Mouse (Mus musculus) midbrain, embryonic 15.5 days (tissue): ENCODE data around the gene Cfap69. TPM values are rescaled to one million over a fixed set of nuclear protein-coding genes. Genes with fewer than 3 reads are reported as not detected.
A peak's percentile ranks its signal among the peaks of the same experiment; 100 is the strongest.

Experiments used
- ATAC-seq: fragments of 200-750 bp; cut with Nextera tagmentation; replicated peaks from 2 replicates; pipeline ENCODE4 v1.8.0; 2017; ENCODE audit warnings: moderate TSS enrichment
- H3K27ac ChIP-seq: fragments of 300-500 bp; sonication (generic); 2 replicates; pipeline ENCODE4 v1.5.1; 2015; ENCODE audit warnings: mild to moderate bottlenecking, inconsistent platforms
- H3K27me3 ChIP-seq: fragments of 300-500 bp; sonication (generic); replicated peaks from 2 replicates; pipeline ENCODE4 v1.6.1; 2015; ENCODE audit warnings: inconsistent platforms
- H3K36me3 ChIP-seq: fragments of 300-500 bp; sonication (generic); replicated peaks from 2 replicates; pipeline ENCODE4 v1.6.1; 2015; ENCODE audit warnings: inconsistent platforms
- H3K4me1 ChIP-seq: fragments of 300-500 bp; sonication (generic); 2 replicates; pipeline ENCODE4 v1.6.1; 2015; ENCODE audit warnings: inconsistent platforms
- H3K4me2 ChIP-seq: fragments of 300-500 bp; sonication (generic); 2 replicates; pipeline ENCODE4 v1.6.1; 2015; ENCODE audit warnings: inconsistent platforms, mild to moderate bottlenecking, moderate library complexity
- H3K4me3 ChIP-seq: fragments of 300-500 bp; sonication (generic); 2 replicates; pipeline ENCODE4 v1.5.1; 2015; ENCODE audit warnings: mild to moderate bottlenecking, inconsistent platforms
- H3K9ac ChIP-seq: fragments of 300-500 bp; sonication (generic); 2 replicates; pipeline ENCODE4 v1.6.1; 2015; ENCODE audit warnings: mild to moderate bottlenecking, inconsistent platforms
- H3K9me3 ChIP-seq: fragments of 300-500 bp; sonication (generic); 2 replicates; pipeline ENCODE4 v1.6.1; 2016; ENCODE audit warnings: inconsistent platforms
- WGBS: fragments of 180-500 bp; shearing (Covaris S2); methylation state at CpG from one replicate; pipeline ENCODE4 v1.1.7; 2015; ENCODE audit warnings: mixed read lengths; 5-methylcytosine and 5-hydroxymethylcytosine counted together
- polyA plus RNA-seq: library from polyadenylated mRNA; unstranded; fragments of >200 nt; fragmentation: Nextera tagmentation; extraction: Ambion mirVana; gene quantifications from 2 replicates; pipeline ENCODE4 v1.2.1, GENCODE M21; 2015

Cfap69 gene
- polyA plus RNA-seq, 1 experiment from 2014 or later: 9.7 TPM

- H3K4me3 ChIP-seq: no peak overlapping the region
- no peak for ATAC-seq
- no peaks in the 10 kb centered on the region for H3K4me1 ChIP-seq
- H3K9me3 ChIP-seq: no peaks in the 10 kb centered on the region
- no peaks in the 10 kb centered on the region for H3K36me3 ChIP-seq
- H3K27ac ChIP-seq: no peak overlapping the region
- H3K27me3 ChIP-seq: no peaks in the 10 kb centered on the region
- WGBS: 65% methylated on average over 2 of the region's 2 CpGs
- H3K9ac ChIP-seq: no peak overlapping the region
- H3K4me2 ChIP-seq: no peak overlapping the region
Measured at GRCm38 (mm10) chr5:5638496-5638895, 25.5 kb downstream of the Cfap69 start.

GRCm38 (mm10) chr5:5625491-5625890 lies 38.5 kb downstream of the Cfap69 start:
- Histone ChIP-seq H3K4me1 (no peaks in the 10 kb centered on the region), H3K9me3 (no peaks in the 10 kb centered on the region), H3K27ac (no peak overlapping the region), H3K27me3 (no peaks in the 10 kb centered on the region), H3K9ac (no peak overlapping the region), H3K36me3 (no peaks in the 10 kb centered on the region), H3K4me2 (no peak overlapping the region), H3K4me3 (no peak overlapping the region)
- WGBS: 78% methylated on average over 3 of the region's 3 CpGs
- ATAC-seq: no peak

GRCm38 (mm10) chr5:5618329-5618728 lies 45.7 kb downstream of the Cfap69 start:
- ATAC-seq: no peak
- no peaks in the 10 kb centered on the region for H3K27me3 ChIP-seq
- no peak overlapping the region for H3K4me2 ChIP-seq
- no peak overlapping the region for H3K9ac ChIP-seq
- 68% methylated on average over 4 of the region's 4 CpGs for WGBS
- no peaks in the 10 kb centered on the region for H3K9me3 ChIP-seq
- no peak overlapping the region for H3K27ac ChIP-seq
- no peaks in the 10 kb centered on the region for H3K36me3 ChIP-seq
- H3K4me1 ChIP-seq: no peaks in the 10 kb centered on the region
- no peak overlapping the region for H3K4me3 ChIP-seq

GRCm38 (mm10) chr5:5610540-5610939 lies 53.5 kb downstream of the Cfap69 start:
- H3K4me1 ChIP-seq: no peaks in the 10 kb centered on the region
- no peaks in the 10 kb centered on the region for H3K36me3 ChIP-seq
- no peaks in the 10 kb centered on the region for H3K27me3 ChIP-seq
- H3K4me2 ChIP-seq: no peak overlapping the region
- no peak overlapping the region for H3K4me3 ChIP-seq
- 71% methylated on average over 3 of the region's 3 CpGs for WGBS
- H3K9me3 ChIP-seq: no peaks in the 10 kb centered on the region
- ATAC-seq: no peak
- H3K27ac ChIP-seq: no peak overlapping the region
- H3K9ac ChIP-seq: no peak overlapping the region

- ATAC-seq: no peak
- H3K4me1 ChIP-seq: no peaks in the 10 kb centered on the region
Measured at GRCm38 (mm10) chr5:5587686-5588085, 76.4 kb downstream of the Cfap69 start.

GRCm38 (mm10) chr5:5573749-5574317 lies 90.2 kb downstream of the Cfap69 start, which contains the start of gene Gm8773:
Gene Gm8773 (plus strand): TSS chr5:5573799.
- no peaks in the 10 kb centered on the region for H3K4me1 ChIP-seq
- H3K9ac ChIP-seq: peak within 1 kb of the TSS; percentile 56
- no peaks in the 10 kb centered on the region for H3K27me3 ChIP-seq
- no peaks in the 10 kb centered on the region for H3K36me3 ChIP-seq
- peak; percentile 90 for ATAC-seq
- H3K4me2 ChIP-seq: peak within 1 kb of the TSS; percentile 91
- peak within 1 kb of the TSS; percentile 66 for H3K4me3 ChIP-seq
- H3K27ac ChIP-seq: no peak within 1 kb of the TSS
- H3K9me3 ChIP-seq: no peaks in the 10 kb centered on the region
- under 1% methylated on average over 24 of the region's 24 CpGs for WGBS

More at GRCm38 (mm10) chr5:5587686-5588085, 76.4 kb downstream of the Cfap69 start:
- H3K27ac ChIP-seq: no peak overlapping the region
- H3K4me2 ChIP-seq: no peak overlapping the region
- H3K4me3 ChIP-seq: no peak overlapping the region
- 85% methylated on average over 3 of the region's 3 CpGs for WGBS
- H3K9me3 ChIP-seq: no peaks in the 10 kb centered on the region
- H3K9ac ChIP-seq: no peak overlapping the region
- H3K36me3 ChIP-seq: no peaks in the 10 kb centered on the region; the same call in 1 of the 2 replicates
- no peaks in the 10 kb centered on the region for H3K27me3 ChIP-seq

GRCm38 (mm10) chr5:5562435-5562834 lies 101.6 kb downstream of the Cfap69 start:
- Histone ChIP-seq H3K9me3 (no peaks in the 10 kb centered on the region), H3K27ac (no peak overlapping the region), H3K36me3 (no peaks in the 10 kb centered on the region), H3K4me1 (peaks cover 20% of the 10 kb centered on the region), H3K9ac (no peak overlapping the region), H3K4me2 (no peak overlapping the region), H3K27me3 (no peaks in the 10 kb centered on the region), H3K4me3 (no peak overlapping the region)
- ATAC-seq: no peak
- WGBS: 72% methylated on average over 3 of the region's 3 CpGs

- no peaks in the 10 kb centered on the region for H3K9me3 ChIP-seq
- no peak overlapping the region for H3K4me2 ChIP-seq
- H3K27me3 ChIP-seq: no peaks in the 10 kb centered on the region
- no peak overlapping the region for H3K9ac ChIP-seq
- WGBS: 80% methylated on average over 4 of the region's 4 CpGs
- no peak overlapping the region for H3K27ac ChIP-seq
- no peak for ATAC-seq
- H3K36me3 ChIP-seq: no peaks in the 10 kb centered on the region
- no peak overlapping the region for H3K4me3 ChIP-seq
- H3K4me1 ChIP-seq: peaks cover 20% of the 10 kb centered on the region
Measured at GRCm38 (mm10) chr5:5561041-5561706, 102.9 kb downstream of the Cfap69 start.

GRCm38 (mm10) chr5:5559798-5560197 lies 104.2 kb downstream of the Cfap69 start:
- Histone ChIP-seq H3K27ac (peak overlapping the region; percentile 81), H3K9ac (peak overlapping the region; percentile 53), H3K4me3 (peak overlapping the region; percentile 70), H3K4me2 (peak overlapping the region; percentile 64), H3K9me3 (no peaks in the 10 kb centered on the region), H3K36me3 (no peaks in the 10 kb centered on the region), H3K4me1 (peaks cover 20% of the 10 kb centered on the region), H3K27me3 (no peaks in the 10 kb centered on the region)
- whole genome bisulfite sequencing: 39% methylated on average over 8 of the region's 8 CpGs
- peak; percentile 53 for ATAC-seq

- H3K9ac ChIP-seq: peak within 1 kb of the TSS; percentile 53
- no peaks in the 10 kb centered on the region for H3K27me3 ChIP-seq
- H3K4me1 ChIP-seq: peaks cover 20% of the 10 kb centered on the region
- WGBS: under 1% methylated on average over 43 of the region's 43 CpGs
- H3K27ac ChIP-seq: peak within 1 kb of the TSS; percentile 81
- H3K36me3 ChIP-seq: peaks cover 5% of the 10 kb centered on the region
- ATAC-seq: peak; percentile 100
- no peaks in the 10 kb centered on the region for H3K9me3 ChIP-seq
- H3K4me2 ChIP-seq: peak within 1 kb of the TSS; percentile 64
- peak within 1 kb of the TSS; percentile 70 for H3K4me3 ChIP-seq
Measured at GRCm38 (mm10) chr5:5559079-5559740, 104.8 kb downstream of the Cfap69 start, which contains the start of gene Gtpbp10. Gene Gtpbp10 (minus strand): TSS chr5:5559538.

GRCm38 (mm10) chr5:5551110-5551509 lies 112.9 kb downstream of the Cfap69 start:
- H3K36me3 ChIP-seq: peaks cover 15% of the 10 kb centered on the region
- no peaks in the 10 kb centered on the region for H3K4me1 ChIP-seq
- no peak overlapping the region for H3K4me2 ChIP-seq
- no peak overlapping the region for H3K9ac ChIP-seq
- H3K27me3 ChIP-seq: no peaks in the 10 kb centered on the region
- ATAC-seq: no peak
- H3K9me3 ChIP-seq: no peaks in the 10 kb centered on the region
- H3K4me3 ChIP-seq: no peak overlapping the region
- no peak overlapping the region for H3K27ac ChIP-seq
- WGBS: 95% methylated on average over 1 of the region's 1 CpGs

- Histone ChIP-seq H3K9me3 (no peaks in the 10 kb centered on the region), H3K4me3 (no peak overlapping the region), H3K4me1 (no peaks in the 10 kb centered on the region), H3K9ac (no peak overlapping the region), H3K36me3 (peaks cover 30% of the 10 kb centered on the region), H3K27me3 (no peaks in the 10 kb centered on the region), H3K4me2 (no peak overlapping the region), H3K27ac (no peak overlapping the region)
- ATAC-seq: no peak
- 35% methylated on average over 3 of the region's 3 CpGs for WGBS
Measured at GRCm38 (mm10) chr5:5540385-5540784, 123.7 kb downstream of the Cfap69 start.
